Mouse (Mus musculus) ES-E14 (cell line): ENCODE measurements around the gene Polr1a.

Experiments used
- CHD2 ChIP-seq: IDR thresholded peaks from 2 replicates; pipeline ENCODE4 v1.6.1; 2014; ENCODE audit warnings: mild to moderate bottlenecking, low read depth, low read length, inconsistent platforms
- ZC3H11A ChIP-seq: IDR thresholded peaks from 2 replicates; pipeline ENCODE4 v1.6.1; 2012; ENCODE audit warnings: low read depth, mild to moderate bottlenecking, inconsistent platforms, low read length, borderline replicate concordance

DNA sequence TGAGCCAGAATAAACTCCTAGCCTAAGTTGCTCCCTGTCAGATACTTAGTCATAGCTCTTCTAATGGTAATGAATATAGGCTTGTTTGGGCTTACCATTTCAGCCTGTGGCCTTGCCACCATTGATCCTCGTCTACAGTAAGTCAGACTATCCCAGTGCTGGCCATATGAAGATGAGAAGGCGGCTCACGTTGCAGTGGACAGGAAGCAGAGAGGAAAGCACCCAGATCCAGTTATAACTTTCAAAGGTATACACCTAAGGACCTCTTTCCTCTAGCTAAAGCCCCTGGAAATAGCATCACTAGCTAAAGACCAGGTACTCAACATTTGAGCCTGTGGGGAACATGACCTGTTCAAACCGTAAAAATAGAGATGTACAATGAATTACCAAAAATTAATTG lies 77.1 kb downstream of the Polr1a start:
- no peak for TF ChIP-seq ZC3H11A
- TF ChIP-seq CHD2: no peak
